Mouse (Mus musculus) left cerebral cortex, postnatal 10 days (tissue): ENCODE results near the gene Hcar2. TPM values are rescaled to one million over a fixed set of nuclear protein-coding genes. Genes with fewer than 3 reads are reported as not detected.

Source experiments
- DNase-seq, 2 experiments: peaks; one replicate each; pipeline ENCODE4 v3.0.0; 2021 to 2022; ENCODE audit warnings: low spot score in 2 of 2, mixed read lengths in 1 of 2; ENCODE audit errors: extremely low spot score in 1 of 2
- intact Hi-C: fragments of 180-260 bp; cut with DNase I; formaldehyde crosslinking; loops from one replicate; pipeline ENCODE4 v1.15.1; 2025
- total RNA-seq, 2 experiments: library from RNA; stranded (reverse); gene quantifications; 2 replicates each; pipeline ENCODE4 v1.2.3; 2021

Hcar2 gene
- total RNA-seq, 2 experiments from 2014 or later: not detected

DNA sequence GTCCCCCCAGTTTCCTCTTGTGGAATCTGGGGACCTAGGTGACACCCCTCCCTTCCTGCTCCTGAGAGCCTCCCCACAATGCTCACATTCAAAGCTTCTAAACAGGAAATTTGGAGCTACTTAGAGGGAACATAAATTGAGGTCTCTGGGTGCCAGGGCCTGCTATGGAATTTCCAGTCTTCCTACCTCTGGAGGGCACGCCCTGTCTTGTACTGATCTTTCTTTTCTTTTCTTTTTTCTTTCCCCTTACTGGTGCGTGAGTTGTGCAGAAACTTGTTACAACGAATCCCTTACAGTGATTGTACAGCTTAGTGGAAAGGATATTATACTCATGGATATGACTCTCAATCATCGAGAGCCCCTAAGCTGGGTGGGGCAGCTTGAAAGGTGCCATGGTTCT, 4.3 kb upstream of the Hcar2 start:
- intact Hi-C loops: no loop called here

DNA sequence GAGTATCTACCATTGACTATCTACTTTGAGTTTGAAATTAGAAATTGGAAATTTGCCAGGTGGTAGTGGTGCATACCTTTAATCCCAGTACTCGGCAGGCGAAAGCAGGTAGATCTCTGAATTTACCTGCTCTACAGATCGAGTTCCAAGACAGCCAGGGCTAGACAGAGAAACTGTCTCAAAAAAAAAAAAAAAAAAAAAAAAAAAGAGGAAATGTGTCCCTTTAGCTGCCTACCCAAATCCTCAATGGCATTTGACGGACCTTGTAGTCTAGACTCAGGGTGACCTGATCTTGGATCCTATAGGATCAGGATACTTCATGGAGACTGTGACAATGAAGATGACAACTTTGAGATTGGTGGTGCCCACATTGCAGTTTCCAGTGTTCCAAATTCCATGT, 1.2 kb upstream of the Hcar2 start:
- no peak for DNase-seq
- intact Hi-C loops: no loop called here

More for the DNA sequence above, 4.3 kb upstream of the Hcar2 start:
- DNase-seq: no peak

DNA sequence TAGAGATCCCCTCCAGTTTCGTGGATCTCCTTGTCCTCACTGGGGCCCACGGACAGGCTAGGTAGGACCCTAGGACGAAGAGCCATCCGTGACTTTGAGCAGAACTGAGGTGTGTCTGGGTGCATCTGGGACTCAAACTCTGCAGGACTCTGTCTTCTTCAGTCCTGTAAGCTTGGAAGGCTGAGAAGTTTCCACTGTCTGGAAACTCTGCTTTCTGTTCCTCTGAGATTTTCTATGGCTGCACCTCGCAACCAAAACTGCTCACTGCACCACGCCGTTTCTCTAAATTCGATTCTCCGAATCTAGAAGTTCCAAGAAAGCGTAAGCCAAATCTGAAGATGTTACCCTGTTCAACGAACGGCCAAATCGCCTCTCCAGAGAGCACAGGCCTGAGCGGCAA, 1.4 kb downstream of the Hcar2 start:
- DNase-seq: no peak
- intact Hi-C loops: no loop called here

DNA sequence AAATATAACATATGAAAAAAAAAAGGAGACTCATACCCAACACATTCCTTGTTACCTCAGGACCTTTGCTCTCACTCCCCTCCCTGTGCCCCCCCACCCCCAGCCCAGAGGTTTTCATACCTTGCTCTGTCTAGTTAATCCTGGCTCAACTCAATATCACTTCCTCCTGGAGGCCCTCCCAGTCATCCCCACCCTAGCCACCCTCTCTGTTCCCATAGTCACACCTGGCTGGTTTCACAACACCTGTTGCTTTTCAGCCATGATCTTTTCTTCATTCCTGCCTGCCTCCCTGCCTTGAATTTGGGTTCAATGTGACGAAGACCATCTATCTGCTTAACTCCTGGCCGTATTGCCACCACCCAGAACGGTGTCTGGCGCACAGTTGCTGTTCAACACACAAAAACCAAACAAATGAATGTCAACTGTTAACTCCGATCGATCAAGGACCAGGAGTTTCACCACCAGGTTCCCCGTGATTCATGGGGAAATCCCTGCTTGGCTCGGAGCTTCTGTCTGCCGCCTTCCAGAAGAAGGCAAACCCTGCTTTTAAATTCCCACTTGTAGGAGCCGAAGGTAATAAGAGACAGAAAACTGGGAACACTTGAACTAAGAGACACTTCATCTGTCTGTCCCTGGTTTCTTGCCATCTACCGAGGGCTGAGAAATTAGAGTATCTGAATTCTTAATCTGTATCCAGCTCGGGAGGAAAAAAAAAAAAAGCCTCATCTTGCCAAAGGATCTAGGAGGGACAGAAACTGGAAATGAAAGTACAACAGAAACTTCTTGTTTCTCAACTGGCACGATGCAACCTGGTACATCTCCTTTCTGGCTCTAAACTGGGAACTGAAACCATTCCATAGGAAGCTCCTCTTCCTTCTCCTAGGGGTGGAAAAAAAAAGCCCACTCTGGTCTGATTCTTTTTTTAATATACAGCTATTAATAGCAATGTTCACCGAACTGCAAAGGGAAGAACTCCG, 2.6 kb downstream of the Hcar2 start:
- intact Hi-C loops: no loop called here
- peak in 1 of 2 experiments; percentile 4 for DNase-seq

DNA sequence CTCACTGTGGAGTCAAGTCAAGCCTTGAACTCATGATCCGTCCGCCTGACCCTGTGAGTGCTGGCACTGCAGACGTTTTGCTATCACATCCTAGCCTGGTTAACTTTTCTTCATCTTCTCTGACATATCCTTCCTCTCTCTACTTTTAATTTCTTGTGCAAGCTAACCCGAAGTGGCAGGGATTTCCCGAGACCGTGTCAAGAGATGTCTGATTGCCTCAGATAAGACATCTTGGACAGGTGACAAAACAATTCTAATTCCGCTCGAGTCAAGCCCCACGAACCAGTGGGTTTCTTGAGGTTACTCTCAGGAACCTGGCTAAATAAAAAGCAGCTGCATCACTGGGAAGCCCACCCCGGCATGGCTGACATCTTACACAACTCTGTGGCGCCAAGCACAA, 6.5 kb downstream of the Hcar2 start:
- intact Hi-C loops: no loop called here
- DNase-seq: no peak

DNA sequence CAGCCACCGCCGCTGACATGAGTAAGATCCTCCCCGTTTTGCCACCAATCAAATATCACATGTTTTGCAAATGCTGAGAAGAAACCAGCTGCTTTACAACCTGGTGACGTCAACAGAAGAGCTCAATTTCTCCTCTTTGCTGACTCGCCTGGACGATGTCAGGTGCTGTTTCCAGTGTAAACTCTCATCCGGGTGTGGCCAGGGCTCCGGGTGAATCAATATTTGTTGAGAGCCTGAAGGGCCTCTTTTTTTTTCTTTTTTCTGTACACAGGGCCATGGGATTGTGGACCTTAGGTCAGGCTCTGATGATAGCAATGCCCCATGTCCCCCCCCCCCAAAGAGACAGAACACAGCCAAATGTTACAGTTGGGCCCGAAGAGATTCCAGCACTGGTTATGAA, 10.8 kb downstream of the Hcar2 start:
- no peak for DNase-seq
- intact Hi-C loops: no loop called here

DNA sequence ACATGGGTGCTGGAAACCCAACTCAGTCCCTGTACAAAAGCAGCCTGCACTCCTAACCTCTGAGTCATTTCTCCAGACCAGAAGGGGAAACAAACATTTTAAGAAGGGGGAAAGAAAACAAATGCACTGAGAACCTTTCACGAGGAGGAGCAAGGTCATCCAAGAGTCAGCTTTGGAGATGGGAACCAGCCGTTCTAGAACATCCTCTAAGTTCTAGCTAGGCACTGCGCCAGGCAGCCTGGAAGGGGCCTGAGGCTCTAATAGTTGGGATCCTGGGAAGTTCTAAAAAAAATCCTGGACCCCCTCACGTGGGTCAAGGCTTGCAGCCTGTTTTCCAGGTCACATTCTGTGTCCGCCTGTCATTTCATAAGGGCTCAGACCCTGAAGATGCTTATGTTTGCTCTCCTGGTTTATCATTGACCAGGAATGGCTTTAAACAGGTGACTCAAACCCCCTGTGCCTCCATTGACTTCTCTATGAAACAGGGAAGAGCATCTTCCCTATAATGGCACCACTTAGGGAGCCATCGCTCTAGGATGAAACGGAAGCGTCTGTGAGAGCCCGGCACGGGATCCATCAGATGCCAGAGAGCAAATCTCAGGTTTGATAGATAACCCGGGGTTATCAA, 11.3 kb downstream of the Hcar2 start:
- DNase-seq: no peak
- intact Hi-C loops: no loop called here

DNA sequence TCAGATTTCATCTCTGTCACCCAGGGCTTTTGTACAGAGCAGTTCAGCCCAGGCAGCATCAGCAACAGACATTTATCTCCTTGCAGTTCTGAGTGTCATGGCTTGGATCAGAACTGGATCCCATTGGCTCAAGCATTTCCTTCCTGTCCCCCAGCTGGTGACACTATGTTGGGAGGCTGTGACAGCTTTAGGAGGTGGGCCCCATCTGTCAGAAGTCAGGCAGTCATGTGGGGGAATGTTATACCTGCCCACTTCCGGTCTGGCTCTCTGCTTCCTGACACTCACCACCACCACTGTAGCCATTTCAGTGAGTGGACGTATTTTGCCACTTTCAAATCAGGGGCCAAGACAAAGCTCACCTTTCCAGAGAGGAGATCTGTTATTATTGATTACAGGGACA, 13.9 kb downstream of the Hcar2 start:
- intact Hi-C loops: no loop called here
- no peak for DNase-seq

DNA sequence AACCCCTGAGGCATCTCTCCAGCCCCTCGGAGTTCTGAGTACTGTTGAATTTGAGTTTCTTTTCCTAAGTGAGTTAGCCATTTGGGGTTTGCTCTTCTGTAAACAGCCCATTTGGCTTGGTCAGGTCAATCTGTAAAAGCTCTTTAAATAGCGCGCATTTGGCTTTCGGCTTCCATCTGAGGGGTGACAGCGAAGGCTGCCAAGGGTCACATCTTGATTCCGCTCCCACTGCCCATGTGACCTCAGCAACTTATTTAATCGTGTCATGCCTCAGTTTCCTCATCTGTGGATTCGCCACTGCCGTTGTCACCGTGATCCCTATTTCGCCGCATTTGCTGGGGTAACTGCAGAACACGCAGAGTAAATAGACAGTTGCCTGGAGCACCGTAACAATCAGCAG, 21.0 kb downstream of the Hcar2 start:
- intact Hi-C loops: loop anchor here (5.0 kb wide), 1 partner anchor 43 kb away; no protein-coding TSS in a partner anchor
- no peak for DNase-seq

DNA sequence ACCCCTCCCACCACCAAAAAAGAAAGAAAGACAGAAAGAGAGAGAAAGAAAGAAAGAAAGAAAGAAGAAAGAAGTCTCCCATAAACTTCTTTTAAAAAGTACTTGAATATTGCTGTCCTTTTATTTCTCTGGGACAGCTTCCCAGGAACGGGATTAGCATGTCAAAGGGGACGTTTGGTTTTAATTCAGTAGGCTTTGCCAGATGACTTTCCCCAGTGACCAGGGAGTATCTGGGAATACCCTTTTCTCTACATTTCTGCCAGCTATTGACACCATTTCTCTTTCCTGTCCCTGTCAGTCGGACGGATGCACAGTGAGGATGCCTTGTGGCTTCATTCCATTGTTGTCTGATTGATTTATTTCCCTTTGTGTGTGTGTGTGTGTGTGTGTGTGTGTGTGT, 21.5 kb downstream of the Hcar2 start:
- DNase-seq: no peak
- intact Hi-C loops: loop anchor here (5.0 kb wide), 1 partner anchor 43 kb away; no protein-coding TSS in a partner anchor

DNA sequence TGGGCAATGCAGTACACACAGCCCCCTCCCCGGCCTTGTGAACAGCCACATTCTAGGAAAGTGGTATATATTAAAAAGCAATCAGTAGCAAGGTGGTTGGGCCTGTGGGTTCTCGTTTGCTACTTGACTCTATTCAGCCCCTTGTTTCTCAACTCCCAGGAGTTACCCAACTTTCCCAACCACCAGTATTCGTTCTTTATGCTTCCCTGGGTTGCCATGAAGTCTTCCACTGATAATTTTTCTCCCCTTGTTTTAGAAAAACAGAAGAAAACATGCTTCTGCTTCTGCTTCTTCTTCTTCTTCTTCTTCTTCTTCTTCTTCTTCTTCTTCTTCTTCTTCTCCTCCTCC, 22.4 kb downstream of the Hcar2 start:
- no peak for DNase-seq
- intact Hi-C loops: loop anchor here (5.0 kb wide), 1 partner anchor 44 kb away; no protein-coding TSS in a partner anchor

DNA sequence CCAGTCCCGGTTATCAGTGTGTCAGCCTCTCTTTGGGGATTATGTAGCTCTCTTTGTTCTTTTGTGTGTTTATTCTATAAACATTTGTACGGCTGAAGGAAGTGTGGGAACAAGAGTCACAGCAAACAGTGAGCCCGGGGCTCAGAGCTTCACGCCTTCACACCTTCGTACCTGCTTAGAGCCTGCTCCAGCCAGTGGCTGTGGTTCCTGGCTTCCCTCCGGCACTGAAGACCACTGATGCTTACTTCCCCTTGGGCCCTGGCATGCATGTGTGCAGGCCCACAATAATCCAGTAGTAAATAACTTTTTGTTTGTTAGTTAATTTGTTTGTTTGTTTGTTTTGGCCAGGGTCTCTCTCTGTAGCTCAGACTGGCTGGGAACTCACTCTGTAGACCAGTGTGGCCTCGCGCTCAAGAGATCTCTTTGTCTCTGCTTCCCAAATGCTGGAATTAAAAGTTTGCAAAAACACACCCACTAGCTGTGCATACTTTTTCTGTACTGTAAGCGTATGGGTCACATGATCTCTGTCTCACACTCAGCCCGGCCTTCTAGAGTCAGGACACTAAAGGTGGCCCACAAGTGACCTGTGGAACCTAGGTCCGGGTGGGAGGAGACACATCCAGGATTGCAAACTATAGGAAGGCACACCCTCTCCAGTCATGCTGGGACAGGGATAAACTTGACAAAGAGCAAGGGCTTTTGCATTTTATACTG, 22.9 kb downstream of the Hcar2 start:
- intact Hi-C loops: loop anchor here (5.0 kb wide), 1 partner anchor 45 kb away; no protein-coding TSS in a partner anchor
- DNase-seq: no peak

DNA sequence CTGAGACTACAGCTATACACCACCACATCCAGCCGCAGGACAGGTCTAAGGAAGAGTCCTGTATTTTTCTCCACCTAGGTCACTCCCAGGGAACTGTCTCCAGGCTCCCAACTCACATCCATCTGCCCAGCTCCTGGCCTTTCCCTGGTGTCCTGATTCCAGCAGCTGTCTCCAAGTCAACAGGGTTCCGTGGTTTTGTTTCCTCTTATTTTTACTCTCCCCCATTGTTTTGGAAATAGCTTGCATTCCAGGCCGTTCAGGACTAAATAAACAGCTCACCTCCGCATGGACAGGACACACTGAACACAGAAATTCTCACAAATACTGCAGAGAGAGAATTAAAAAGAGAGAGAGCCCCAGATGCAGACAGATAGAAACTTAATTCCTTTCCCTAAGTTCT, 27.9 kb downstream of the Hcar2 start:
- peak in 1 of 2 experiments; percentile 39 for DNase-seq
- intact Hi-C loops: no loop called here

DNA sequence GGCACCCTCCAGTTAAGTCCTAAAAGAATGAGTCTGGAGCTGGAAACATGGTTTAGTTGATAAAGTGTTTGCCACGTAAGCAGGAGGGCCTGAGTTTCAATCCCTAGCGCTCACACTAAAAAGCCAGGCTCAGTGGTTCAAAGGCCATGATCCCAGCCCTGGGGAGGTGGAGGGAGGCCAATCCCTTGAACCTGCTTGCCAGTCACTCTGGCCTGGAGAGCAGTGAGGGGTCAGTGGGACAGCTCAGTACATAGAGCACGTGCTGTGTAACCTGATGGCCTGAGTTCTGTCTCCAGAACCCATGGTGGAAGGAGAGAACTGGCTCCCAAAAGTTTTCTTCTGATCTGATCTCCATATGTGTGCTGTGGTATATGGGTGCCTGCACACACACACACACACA, 30.5 kb downstream of the Hcar2 start:
- intact Hi-C loops: no loop called here
- DNase-seq: no peak

DNA sequence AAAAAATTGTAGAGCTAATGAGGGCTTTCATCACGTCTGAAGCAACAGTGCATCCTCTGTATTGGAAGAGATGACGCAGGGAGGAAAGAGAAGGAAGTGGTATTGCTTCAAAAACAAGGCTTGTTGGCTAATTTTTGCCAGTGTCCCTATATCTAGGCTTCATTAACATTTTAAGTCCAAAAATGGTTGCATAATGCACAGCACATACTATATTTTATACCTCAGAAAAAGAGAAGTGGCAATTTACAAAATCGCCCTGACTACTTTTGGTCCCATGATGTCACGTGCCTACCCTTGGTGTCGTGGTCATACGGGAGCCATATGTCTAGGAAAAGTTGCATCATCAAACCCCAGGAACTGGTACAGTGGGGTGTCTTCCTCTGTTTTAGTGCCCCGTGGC, 33.0 kb downstream of the Hcar2 start:
- intact Hi-C loops: no loop called here
- no peak for DNase-seq

DNA sequence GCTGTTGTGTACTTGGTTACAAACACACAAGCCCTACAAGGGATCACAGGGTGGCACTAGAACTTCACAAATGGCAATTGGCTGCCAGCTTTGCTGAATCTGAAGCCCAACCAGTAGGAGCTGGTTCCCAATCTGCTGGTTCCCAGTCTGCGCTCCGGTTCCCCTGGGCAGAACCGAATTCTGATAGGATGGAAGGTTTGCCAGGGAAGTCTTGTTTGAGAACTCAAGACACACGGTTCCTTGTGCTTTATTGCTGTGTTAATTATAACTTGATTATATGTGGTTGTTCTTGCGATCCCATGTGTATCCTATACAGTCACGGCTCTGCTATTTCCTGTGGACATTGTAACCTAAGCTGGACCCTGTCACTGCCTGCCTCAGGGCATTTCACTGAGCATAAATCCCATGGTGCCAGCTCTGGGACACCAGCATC, 37.6 kb downstream of the Hcar2 start:
- DNase-seq: peak; percentile 56
- intact Hi-C loops: loop anchor here (5.0 kb wide), 1 partner anchor 80 kb away; the partner anchor contains the start of gene Denr

DNA sequence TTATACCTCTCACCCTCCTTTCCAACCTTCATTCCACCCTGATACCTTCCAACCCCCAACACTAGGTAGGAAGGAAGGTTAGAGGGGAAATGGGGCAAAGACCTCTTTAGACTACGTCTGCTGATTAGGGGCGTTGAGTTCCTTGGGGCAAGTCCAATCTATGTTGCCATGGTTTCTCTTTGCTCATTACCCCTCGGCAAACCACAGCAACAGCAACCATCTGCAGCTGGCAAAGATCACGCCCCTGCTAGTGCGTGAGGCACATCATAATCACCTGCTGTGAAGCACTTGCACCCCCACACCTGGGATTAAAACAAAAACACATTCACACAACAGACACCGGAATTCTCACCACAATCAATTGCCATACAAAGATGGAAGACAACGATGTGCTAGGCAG, 42.6 kb downstream of the Hcar2 start:
- no peak for DNase-seq

DNA sequence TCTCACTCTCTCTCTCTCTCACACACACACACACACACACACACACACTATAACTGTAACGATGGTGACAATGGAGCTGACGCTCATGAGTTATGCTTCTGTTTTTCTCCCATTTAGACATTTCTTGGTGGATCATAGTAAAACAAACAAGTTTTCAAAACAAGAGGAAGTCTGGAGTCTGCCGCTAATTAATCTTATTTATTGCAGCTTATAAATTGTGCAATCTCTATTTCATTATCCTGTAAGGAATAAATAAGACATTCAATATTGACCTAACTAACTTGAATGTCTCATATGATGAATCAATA, 44.1 kb downstream of the Hcar2 start:
- DNase-seq: no peak
- intact Hi-C loops: loop anchor here (5.0 kb wide), 1 partner anchor 171 kb away; no protein-coding TSS in a partner anchor

More for the DNA sequence above, 42.6 kb downstream of the Hcar2 start:
- intact Hi-C loops: loop anchor here (5.0 kb wide), 1 partner anchor 170 kb away; no protein-coding TSS in a partner anchor

DNA sequence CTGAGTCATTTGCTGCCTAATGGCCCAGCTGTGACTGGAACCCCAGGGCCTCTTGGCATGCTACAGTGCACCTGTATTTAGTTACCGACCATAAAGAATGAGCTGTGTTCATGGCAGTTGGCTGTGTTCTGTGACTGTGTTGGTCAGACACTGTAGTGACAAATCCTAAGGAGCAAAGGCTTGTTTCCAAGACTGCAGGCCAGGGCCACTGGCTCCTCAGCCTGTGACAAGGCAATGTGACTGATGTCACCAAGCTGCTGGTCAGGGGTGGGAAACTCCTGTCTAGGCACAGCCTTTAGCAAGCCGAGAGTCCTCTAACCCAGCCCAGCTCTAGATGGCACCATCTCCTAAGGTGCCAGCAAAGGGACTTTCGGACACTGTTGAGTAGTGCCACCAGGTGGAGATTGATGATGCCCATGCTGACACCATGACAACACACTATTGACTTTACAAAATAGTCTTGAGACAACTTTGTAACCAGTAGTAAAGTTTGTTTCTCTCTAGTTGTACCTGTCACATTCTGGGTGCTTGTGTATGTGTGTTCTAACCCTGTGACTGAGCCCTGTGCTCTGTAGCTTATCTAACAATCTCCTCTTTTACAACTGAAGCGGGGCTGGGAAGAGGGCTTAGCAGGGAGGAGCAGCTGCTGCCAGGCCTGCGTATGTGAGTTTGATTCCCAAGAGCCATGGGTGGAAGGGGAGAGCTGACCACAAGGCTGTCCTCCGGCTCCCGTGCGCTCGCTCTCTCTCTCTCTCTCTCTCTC, 44.6 kb downstream of the Hcar2 start:
- intact Hi-C loops: loop anchor here (5.0 kb wide), 1 partner anchor 172 kb away; no protein-coding TSS in a partner anchor
- DNase-seq: no peak
